Mouse (Mus musculus): Measurements from ENCODE around the gene Treml1.
"Not testable (repeated sequence)": the region's sequence is repeated elsewhere in the genome, so short reads cannot be mapped to it uniquely, and the experiment has no call there.

Treml1 gene

DNA sequence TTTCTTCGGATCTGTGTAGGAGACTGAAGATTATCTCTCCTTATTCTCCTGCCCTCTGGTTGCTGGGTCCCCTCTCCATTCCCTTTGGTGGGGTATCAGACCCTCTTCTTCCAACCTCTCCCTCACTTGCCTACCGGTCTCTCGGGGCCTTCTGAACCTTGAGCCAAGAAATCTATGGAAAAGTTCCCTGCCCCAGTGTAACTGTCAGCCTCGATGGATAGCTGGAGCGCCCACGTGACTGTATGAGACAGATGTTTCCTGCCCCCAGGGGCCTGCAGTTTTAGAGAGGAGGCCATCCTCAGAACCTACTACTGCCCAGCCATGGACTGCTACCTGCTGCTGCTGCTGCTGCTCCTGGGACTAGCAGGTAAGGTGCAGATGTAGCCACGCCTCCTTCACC, at the start of gene Treml1:
TSS of gene Treml1 (plus strand) at position 301 of the 400 bp plus-strand sequence.
- DNase-seq (ENCODE audit: low spot score in 2 of 2) = no peak

DNA sequence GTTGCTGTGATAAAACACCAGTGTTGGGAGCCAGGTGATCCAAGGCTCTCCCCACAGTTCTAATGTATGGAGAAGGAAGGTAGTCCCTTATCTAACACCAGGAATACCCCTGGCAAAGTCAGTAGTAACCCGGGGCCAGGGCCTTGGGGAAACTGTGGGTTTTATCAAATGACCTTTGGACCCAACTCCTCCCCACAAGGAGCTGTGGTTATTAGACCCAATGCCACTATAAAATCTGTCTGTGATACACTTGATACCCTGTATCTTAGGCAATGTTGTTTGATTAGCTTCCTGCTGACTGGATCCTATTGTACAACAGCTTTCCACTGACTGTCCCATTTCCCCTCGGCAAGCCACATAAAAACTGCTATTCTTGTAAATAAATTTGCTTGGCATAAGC, 47.6 kb upstream of the Treml1 start:
- DNase-seq (ENCODE audit: low spot score in 2 of 2) = no peak

DNA sequence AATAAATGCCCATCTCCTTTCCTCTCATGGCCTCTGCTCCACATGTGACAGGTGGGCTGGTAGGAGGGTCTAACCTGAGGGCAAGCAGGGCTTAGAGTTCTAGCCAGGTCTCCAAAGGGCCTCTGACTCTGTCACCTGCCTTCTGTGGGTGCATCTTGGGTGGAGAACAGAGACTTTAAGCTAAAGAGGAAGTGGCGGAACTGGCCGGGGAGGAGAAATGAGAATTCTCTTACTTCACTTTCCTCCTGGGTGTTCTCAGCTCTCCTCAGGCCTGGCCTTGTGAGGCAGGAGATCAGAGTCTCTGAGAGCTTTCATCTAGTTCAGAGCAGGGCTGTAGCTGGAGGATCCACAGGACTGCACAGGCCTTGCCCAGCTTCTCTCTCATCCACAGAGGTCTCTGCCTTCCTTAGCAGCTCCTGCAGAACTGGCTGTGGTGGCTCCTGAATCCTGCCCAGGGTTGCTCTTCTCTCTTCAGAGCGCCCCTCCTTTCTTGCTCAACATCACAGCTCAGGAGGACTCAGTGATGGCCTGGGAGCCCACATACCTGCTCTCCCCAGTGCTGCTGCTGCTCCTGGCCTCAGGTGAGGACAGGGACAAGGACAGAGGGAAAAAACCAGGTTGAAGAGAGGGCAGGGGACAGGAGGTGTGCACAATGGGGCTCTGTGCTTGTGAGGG, 43.7 kb upstream of the Treml1 start, which contains the start of gene B430306N03Rik:
TSS of gene B430306N03Rik (plus strand) at position 237 of the 675 bp plus-strand sequence.
- DNase-seq (ENCODE audit: low spot score in 2 of 2) = peak in 1 of 2 experiments; percentile 45

- DNase-seq (ENCODE audit: low spot score in 2 of 2) = no peak
These were observed 41.0 kb upstream of the Treml1 start for GRCm38 (mm10) chr17:48318686-48319085.

DNA sequence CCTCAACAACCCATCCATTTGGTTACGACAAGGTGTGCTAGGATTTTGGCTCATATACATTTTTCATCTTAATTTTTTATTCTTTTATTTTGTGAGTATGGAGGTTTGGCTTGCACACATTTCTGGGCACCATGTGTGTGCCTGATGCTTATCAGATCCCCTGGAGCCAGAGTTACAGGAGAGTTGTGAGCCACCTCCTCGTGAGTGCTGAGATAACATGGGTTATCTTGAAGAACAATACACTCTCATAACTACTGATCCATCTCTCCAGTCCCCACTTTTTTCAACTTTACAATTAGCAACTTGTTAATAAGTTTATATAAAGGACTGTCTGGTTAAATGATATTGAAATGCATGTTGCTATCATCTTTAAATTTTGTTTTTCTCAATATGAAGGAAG, 38.4 kb upstream of the Treml1 start:
- no peak for DNase-seq (ENCODE audit: low spot score in 2 of 2)

DNA sequence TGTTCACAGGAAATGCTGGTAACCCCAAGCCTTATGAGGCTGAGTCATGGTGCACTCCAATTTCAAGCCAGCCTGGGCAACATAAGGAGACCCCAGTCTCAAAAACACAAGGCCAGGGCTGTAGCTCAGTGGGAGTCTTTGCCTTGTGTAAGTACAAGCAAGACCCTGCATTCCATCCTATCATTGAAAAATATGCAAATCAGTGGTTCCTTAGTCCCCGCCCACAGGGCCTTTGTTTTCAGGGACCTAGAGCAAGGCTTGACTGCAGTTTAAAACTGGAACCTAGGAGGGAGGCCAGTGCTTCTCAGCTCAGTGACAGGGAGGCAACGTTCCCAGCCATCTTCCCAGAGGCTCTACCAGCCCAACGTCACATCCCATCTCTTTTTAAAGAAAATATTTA, 36.5 kb upstream of the Treml1 start:
- no peak for DNase-seq (ENCODE audit: low spot score in 2 of 2)

DNA sequence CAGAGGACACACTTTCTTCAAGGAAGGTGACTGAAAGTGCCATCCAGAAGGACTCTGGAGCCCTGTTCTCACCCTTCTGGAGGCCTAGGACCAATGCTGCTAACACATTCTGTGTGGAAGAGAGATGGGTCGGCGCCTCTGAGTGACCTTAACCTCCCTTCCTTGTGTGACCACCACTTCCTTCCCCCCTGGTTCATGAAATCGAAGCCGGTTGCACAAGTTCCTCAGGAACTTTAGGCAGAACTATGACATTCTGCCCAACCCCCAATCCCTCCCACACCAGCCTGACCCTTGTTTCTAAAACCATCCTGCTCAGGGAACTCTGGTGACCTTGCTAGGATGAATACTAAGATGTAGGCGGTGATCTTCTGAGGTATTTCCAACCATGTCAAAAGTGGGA, 35.5 kb upstream of the Treml1 start:
- DNase-seq (ENCODE audit: low spot score in 2 of 2) = peak in 1 of 2 experiments; percentile 30

DNA sequence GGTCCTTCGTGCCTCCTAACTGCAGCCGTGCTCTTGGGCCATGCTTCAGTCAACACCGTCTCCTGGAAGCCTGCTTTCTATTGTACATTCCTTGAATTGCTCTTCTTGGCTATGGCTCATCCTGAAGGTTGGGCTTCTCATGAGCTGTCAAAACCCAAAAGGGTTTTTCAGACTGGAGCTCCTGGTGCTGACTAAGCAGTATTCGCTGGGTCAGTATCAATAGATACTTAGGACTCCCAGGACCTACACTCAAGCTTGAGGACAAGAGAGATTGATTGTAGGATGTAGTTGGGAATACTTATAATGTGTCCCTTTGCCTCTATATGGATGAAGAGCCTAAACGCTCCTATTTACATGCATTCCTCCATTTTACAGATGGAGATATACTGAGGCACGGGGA, 34.6 kb upstream of the Treml1 start:
- DNase-seq (ENCODE audit: low spot score in 2 of 2) = no peak

GRCm38 (mm10) chr17:48325638-48326037, 34.1 kb upstream of the Treml1 start:
- no peak for DNase-seq (ENCODE audit: low spot score in 2 of 2)

DNA sequence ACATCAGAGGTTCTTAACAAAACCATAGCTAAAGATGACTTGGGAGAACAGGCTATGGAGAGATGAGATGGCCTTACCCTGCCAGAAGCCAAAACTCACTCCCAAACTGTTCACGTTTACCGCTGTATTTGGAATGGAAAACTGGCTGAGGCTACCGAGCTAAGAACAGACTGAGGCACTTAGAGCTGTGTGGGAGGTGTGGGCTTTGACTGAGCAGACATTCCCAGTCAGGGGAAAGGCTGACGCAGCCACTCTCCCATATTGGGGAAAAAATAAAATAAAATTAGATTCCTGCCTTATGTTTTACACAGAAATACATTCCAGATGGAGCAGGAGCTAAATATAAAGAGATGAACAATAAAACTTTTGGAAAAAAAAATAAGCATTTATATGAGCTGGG, 33.1 kb upstream of the Treml1 start:
- DNase-seq (ENCODE audit: low spot score in 2 of 2) = no peak

DNA sequence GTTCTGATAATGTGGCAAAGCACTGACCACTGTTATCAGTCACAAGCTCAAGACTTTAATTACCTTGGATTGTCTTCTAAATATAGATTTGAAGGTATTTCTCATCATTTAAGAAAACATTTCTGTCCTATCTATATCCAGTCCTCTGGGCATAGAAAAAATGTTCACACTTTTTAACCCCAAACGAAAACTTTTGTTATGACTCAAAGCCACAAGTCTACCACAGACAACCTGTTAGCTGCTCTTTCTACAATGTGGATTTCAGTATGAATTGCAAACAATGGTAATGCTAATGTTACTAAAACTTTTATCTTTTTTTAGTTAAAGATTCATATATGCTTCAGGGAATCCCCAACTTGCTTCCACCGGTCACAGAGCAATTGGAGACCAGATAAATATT, 27.2 kb upstream of the Treml1 start:
- no peak for DNase-seq (ENCODE audit: low spot score in 2 of 2)

DNA sequence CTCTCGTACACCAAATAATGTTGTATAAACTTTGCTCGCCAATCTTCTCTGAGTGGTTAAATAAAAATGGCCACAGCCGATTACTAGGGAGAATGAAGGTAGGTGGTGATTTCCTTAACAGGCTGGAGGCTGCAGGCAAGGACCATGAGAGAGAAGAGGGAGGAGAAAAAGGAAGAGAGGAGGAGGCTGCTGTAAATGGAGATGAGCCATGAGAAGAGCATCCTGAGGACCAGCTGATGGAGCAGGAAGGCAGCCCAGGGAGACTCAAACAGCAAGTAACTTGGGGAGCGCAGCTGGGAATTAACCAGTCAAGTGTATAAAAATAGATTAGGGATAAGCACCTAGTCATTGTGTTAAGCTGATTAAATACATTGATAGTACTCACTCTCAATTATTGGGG, 25.5 kb upstream of the Treml1 start:
- no peak for DNase-seq (ENCODE audit: low spot score in 2 of 2)

DNA sequence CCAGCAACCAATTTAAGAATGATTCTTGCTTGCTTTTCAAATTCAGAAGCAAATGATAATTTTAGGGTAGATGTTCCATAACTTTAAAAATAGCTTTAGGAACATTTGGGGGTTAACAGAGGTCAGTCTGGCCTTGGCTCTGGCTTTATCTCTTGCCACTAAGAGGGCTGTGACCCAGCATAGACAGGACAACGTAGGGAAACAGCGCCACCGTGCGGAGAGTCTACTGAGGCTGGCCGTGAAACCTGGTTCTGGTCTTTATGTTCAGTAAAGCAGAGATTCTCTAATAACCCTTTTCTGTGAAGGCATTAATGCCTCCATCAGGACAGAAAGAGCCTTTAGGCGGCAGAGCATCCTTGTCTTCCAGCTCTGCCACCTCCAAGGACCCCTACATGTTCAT, 22.9 kb upstream of the Treml1 start:
- DNase-seq (ENCODE audit: low spot score in 2 of 2) = peak; percentile 87 to 94

- DNase-seq (ENCODE audit: low spot score in 2 of 2) = no peak
These were observed 19.4 kb upstream of the Treml1 start for GRCm38 (mm10) chr17:48340267-48340666.

- DNase-seq (ENCODE audit: low spot score in 2 of 2) = no peak
These were observed 17.8 kb upstream of the Treml1 start for GRCm38 (mm10) chr17:48341947-48342346.

- no peak for DNase-seq (ENCODE audit: low spot score in 2 of 2)
These were observed 16.7 kb upstream of the Treml1 start for GRCm38 (mm10) chr17:48343065-48343464.

GRCm38 (mm10) chr17:48345824-48346223, 13.9 kb upstream of the Treml1 start:
- DNase-seq (ENCODE audit: low spot score in 2 of 2) = no peak

DNA sequence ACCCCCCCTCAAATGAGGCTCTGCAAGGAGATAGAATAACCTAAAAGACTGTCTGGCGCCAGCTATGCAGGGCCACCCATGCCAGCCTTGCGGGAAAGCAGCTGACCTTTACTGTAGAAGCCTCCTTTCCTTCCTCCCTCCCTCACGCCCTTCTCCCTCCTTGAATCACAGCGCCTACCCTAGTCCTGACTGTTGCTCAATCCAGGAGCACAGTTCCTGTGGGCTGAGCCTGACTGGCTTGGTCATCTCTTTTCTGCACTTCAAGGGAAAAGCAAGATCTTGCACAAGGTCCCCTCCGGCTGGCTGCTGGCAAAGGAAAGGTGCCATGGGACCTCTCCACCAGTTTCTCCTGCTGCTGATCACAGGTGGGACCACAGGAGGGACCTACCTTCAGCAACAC, 13.5 kb upstream of the Treml1 start, which contains the start of gene Trem2:
TSS of gene Trem2 (plus strand) at position 171 of the 400 bp plus-strand sequence.
- no peak for DNase-seq (ENCODE audit: low spot score in 2 of 2)

DNA sequence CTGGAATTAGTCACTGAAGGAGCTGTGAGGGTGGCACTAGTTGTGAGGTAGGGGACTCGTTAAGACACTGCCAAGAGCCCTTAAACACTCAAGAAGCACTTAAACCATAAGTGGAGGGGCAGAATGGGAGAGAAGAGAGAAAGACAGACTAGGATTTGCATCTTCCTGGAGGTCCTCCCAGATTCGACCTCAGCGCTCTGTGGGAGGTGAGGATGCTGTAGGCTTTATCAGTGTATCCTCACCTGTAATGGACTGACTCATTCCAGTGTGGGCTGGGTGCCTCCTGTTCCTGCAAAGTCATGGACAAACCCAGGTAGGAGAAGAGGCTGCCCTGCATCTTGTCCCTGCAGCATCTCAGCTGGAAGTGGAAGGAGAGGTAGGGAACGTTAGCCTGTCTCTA, 12.9 kb upstream of the Treml1 start:
- DNase-seq (ENCODE audit: low spot score in 2 of 2) = no peak

GRCm38 (mm10) chr17:48347287-48347686, 12.4 kb upstream of the Treml1 start:
- no peak for DNase-seq (ENCODE audit: low spot score in 2 of 2)

DNA sequence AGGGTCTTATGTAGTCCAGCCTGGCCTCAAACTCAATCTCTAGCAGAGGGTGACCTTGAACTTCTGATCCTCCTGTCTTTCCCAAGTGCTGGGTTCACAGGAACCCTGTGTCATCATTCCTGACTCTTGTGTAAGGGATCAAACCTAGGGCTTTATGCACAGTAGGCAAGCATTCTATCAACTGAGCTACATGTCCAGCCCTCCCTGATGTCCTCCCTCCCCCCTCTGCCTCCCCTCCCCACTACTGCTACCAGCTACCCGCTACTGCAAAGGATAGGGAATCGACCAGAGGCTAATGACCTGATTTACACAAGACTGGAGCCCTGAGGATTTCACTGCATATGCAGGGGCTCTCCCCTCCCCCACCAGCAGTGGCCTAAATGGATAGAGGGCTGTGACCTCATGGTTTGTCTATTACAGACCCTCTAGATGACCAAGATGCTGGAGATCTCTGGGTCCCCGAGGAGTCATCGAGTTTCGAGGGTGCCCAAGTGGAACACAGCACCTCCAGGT, 9.0 kb upstream of the Treml1 start:
- no peak for DNase-seq (ENCODE audit: low spot score in 2 of 2)

DNA sequence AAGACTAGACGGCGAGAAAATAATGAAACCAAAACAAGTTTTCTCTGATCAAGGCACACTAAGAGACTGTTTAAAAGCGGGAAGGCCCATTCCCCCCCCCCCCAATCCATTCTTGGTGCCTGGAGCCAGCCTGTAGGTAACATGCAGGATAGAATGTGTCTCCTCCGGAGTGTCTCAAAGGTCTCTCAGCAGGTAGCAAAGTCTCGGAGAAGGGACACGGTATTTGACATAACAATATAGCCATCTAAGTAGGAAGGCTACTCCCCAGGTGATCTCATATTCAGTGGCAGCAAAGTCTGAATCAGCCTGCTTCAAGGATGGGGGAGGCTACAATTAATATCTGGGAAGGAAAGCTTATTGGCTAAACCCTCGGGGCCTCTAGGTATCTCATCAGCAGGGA, 6.7 kb upstream of the Treml1 start:
- DNase-seq (ENCODE audit: low spot score in 2 of 2) = not testable (repeated sequence)

GRCm38 (mm10) chr17:48355822-48356221, 3.9 kb upstream of the Treml1 start:
- DNase-seq (ENCODE audit: low spot score in 2 of 2) = no peak

DNA sequence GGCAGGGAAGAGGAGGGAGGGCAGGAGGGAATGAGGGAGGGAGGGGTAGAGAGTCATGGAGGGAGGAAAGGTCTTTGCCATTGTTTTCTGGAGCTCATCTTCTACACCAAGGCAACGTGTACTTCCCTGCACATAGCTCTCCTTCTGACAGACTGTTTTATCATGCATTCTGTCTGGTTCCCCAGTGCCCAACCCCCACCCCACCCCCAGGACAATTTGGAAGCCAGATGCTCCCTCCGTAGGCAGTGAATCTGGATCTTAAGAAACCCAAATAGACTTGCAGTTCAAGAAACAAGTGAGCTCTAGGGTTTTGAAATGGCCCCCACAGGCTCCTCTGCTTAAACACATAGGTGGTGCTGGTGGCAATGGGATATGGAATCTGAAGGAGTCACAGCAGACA, 1.8 kb upstream of the Treml1 start:
- DNase-seq (ENCODE audit: low spot score in 2 of 2) = no peak

All from spleen, postnatal 10 days (tissue).